Mouse (Mus musculus) small intestine, adult 2 months (tissue): ENCODE measurements around the gene Fggy.

Experiments used
- CTCF ChIP-seq: fragments of 200-500 bp; IDR thresholded peaks from 2 replicates; pipeline ENCODE4 v1.5.1; 2012; ENCODE audit warnings: low read depth, mild to moderate bottlenecking, control low read depth, inconsistent platforms, low read length, moderate library complexity, mixed read lengths; ENCODE audit not compliant: insufficient replicate concordance, insufficient read length; ENCODE audit errors: extremely low read depth
- POLR2A ChIP-seq: fragments of 200-500 bp; IDR thresholded peaks from 2 replicates; pipeline ENCODE4 v1.6.1; 2012; ENCODE audit warnings: low read depth, mild to moderate bottlenecking, control low read depth, inconsistent platforms, low read length, moderate library complexity

- TF ChIP-seq CTCF (no peak), POLR2A (no peak)
Observed at GRCm38 (mm10) chr4:95793647-95794328, 236.5 kb downstream of the Fggy start.
